Mouse (Mus musculus) embryonic fibroblast, embryonic 13.5 days (primary cell): ENCODE measurements around the gene Grap2. TPM values are rescaled to one million over a fixed set of nuclear protein-coding genes. Genes with fewer than 3 reads are reported as not detected.

Experiments
- H3K27ac ChIP-seq: 2 replicates; pipeline ENCODE4 v1.5.1; 2012; ENCODE audit warnings: low read length, control low read depth, inconsistent platforms; ENCODE audit not compliant: insufficient read depth
- H3K4me1 ChIP-seq: 2 replicates; pipeline ENCODE4 v1.6.1; 2011; ENCODE audit warnings: low read length; ENCODE audit not compliant: control insufficient read depth, insufficient read depth
- H3K4me3 ChIP-seq: 2 replicates; pipeline ENCODE4 v1.5.1; 2011; ENCODE audit warnings: mild to moderate bottlenecking, control low read depth, low read length; ENCODE audit not compliant: insufficient read depth
- CTCF ChIP-seq: IDR thresholded peaks from 2 replicates; pipeline ENCODE4 v1.5.1; 2011; ENCODE audit warnings: mild to moderate bottlenecking, control low read depth, low read length, moderate library complexity, borderline replicate concordance; ENCODE audit not compliant: insufficient read depth
- POLR2A ChIP-seq: IDR thresholded peaks from 2 replicates; pipeline ENCODE4 v1.6.1; 2011; ENCODE audit warnings: low read depth, mild to moderate bottlenecking, control low read depth, low read length, moderate library complexity
- polyA plus RNA-seq: library from polyadenylated mRNA; stranded (reverse); fragments of >200 nt; gene quantifications from 2 replicates; pipeline ENCODE4 v1.2.4, GENCODE M21; 2011; ENCODE audit warnings: low read depth; ENCODE audit not compliant: missing spikeins, insufficient read length

Grap2 gene
- polyA plus RNA-seq, 1 experiment, result not detected

GRCm38 (mm10) chr15:80545430-80545829 lies 27.0 kb upstream of the Grap2 start:
- Histone ChIP-seq H3K27ac (no peak overlapping the region), H3K4me3 (no peak overlapping the region), H3K4me1 (no peaks in the 10 kb centered on the region)
- TF ChIP-seq CTCF (no peak), POLR2A (no peak)

GRCm38 (mm10) chr15:80554860-80555822 lies 17.3 kb upstream of the Grap2 start:
- Histone ChIP-seq H3K4me1 (peaks cover 8% of the 10 kb centered on the region), H3K4me3 (no peak overlapping the region), H3K27ac (no peak overlapping the region)
- TF ChIP-seq CTCF, result no peak
- TF ChIP-seq POLR2A, result no peak

- H3K27ac ChIP-seq, result no peak overlapping the region
- TF ChIP-seq CTCF, result no peak
- no peak for TF ChIP-seq POLR2A
- H3K4me1 ChIP-seq, result peaks cover 14% of the 10 kb centered on the region
- H3K4me3 ChIP-seq, result no peak overlapping the region
Observed at GRCm38 (mm10) chr15:80556021-80556420, 16.4 kb upstream of the Grap2 start.

GRCm38 (mm10) chr15:80557745-80558144 lies 14.6 kb upstream of the Grap2 start:
- peaks cover 19% of the 10 kb centered on the region for H3K4me1 ChIP-seq
- TF ChIP-seq POLR2A, result no peak
- TF ChIP-seq CTCF, result no peak
- H3K4me3 ChIP-seq, result no peak overlapping the region
- no peak overlapping the region for H3K27ac ChIP-seq

GRCm38 (mm10) chr15:80559534-80559933 lies 12.9 kb upstream of the Grap2 start:
- Histone ChIP-seq H3K27ac (peak overlapping the region; percentile 6; the same call in 1 of the 2 replicates), H3K4me1 (peaks cover 21% of the 10 kb centered on the region), H3K4me3 (no peak overlapping the region)
- TF ChIP-seq POLR2A (no peak), CTCF (no peak)

GRCm38 (mm10) chr15:80559978-80560377 lies 12.4 kb upstream of the Grap2 start:
- peak overlapping the region; percentile 6; the same call in 1 of the 2 replicates for H3K27ac ChIP-seq
- TF ChIP-seq CTCF, result no peak
- no peak for TF ChIP-seq POLR2A
- H3K4me1 ChIP-seq, result peaks cover 21% of the 10 kb centered on the region
- no peak overlapping the region for H3K4me3 ChIP-seq

GRCm38 (mm10) chr15:80560646-80561580 lies 11.5 kb upstream of the Grap2 start:
- Histone ChIP-seq H3K4me3 (no peak overlapping the region), H3K27ac (peak overlapping the region; percentile 86), H3K4me1 (peaks cover 21% of the 10 kb centered on the region)
- TF ChIP-seq POLR2A, result no peak
- TF ChIP-seq CTCF, result no peak

- no peak overlapping the region for H3K27ac ChIP-seq
- TF ChIP-seq POLR2A (no peak), CTCF (no peak)
- H3K4me1 ChIP-seq, result peaks cover 21% of the 10 kb centered on the region
- H3K4me3 ChIP-seq, result no peak overlapping the region
Observed at GRCm38 (mm10) chr15:80562446-80562845, 9.9 kb upstream of the Grap2 start.

- H3K4me1 ChIP-seq, result peaks cover 21% of the 10 kb centered on the region
- no peak for TF ChIP-seq CTCF
- TF ChIP-seq POLR2A, result no peak
- no peak overlapping the region for H3K4me3 ChIP-seq
- no peak overlapping the region for H3K27ac ChIP-seq
Observed at GRCm38 (mm10) chr15:80563634-80564208, 8.7 kb upstream of the Grap2 start.
